In the genomic region with DNA sequence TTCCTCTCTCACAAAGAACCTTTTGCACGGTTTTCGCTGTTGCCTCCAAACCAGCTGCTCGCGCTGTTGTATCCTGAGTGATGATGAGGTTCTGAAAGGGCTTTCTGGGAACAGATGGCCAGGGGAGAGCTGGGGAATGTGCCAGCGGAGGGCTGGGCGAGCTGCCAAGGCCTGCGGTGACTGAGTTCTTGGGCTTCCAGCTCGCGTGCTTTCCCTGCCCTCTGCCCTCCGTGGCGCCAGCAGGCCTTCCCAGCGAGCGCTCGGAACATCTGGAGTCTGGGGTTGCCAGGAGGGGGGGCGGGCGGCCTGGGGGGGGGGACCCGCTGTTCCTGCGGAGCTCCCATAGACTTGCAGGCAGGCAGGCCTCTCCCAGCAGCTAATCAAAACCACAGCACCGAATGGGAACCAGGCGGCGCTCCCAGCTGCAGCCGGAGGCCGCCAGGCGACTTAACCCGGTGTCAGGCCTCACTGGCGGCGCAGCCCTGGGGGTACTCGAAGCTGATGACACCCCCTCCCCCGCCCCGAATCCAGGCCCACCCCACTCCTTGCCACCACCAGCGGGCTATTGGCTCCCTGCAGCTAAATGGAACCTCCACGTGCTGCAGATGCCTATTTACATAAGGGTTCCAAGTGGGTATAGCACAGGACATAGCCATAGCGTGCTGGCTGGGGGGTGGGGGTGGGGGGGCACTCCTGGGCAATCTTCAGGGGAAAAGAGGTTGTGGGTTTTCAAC, we compare ENCODE assay signal across 9 mouse cellular contexts. TPM values are rescaled to one million over a fixed set of nuclear protein-coding genes. Genes with fewer than 3 reads are reported as not detected.
DNase-seq lines count a peak whose midpoint lies in the region; ATAC-seq lines count a peak whose summit lies in the region.
"Had no signal": no experiment of that assay in that cellular context is flagged by ENCODE, and none has a peak within 500 bp of the region (broad histone marks: within the 10 kb centered on the region; RNA-seq: fewer than 3 reads in every experiment).

No protein-coding gene starts in this region.

- H3K9ac ChIP-seq in intestine, embryonic 15.5 days = peak overlapping the region; percentile 20; the same call in 1 of the 2 replicates

- no peaks in the 10 kb centered on the region for H3K36me3 ChIP-seq in intestine, embryonic 15.5 days

- peak; percentile 91 for ATAC-seq in intestine, embryonic 15.5 days
- ATAC-seq in megakaryocyte progenitor cell, adult 5-6 weeks (replicated peaks; ENCODE audit: poor library complexity) = peak; percentile 79

- peak overlapping the region; percentile 88 for H3K27ac ChIP-seq in intestine, embryonic 15.5 days
- H3K27ac ChIP-seq: macrophage had no signal

- peak overlapping the region; percentile 64 for H3K4me2 ChIP-seq in intestine, embryonic 15.5 days (replicated peaks)

- intact Hi-C loops in gastrocnemius, postnatal 36 days (cut with DNase I) = loop anchor here (1.0 to 2.0 kb wide), 2 partner anchors 19 to 30 kb away; no protein-coding TSS in a partner anchor

- 3% methylated on average over 33 of the region's 33 CpGs for WGBS in intestine, embryonic 15.5 days

- peaks cover 70% of the 10 kb centered on the region for H3K4me1 ChIP-seq in intestine, embryonic 15.5 days (replicated peaks)

- no peaks in the 10 kb centered on the region for H3K9me3 ChIP-seq in intestine, embryonic 15.5 days

- DNase-seq in adipocyte (ENCODE audit: low spot score) = peak; percentile 100
- DNase-seq in embryo, embryonic 11 days = peak; percentile 96
- DNase-seq in gastrocnemius, postnatal 36 days = peak; percentile 100
- DNase-seq in left cerebral cortex, adult 9 months (ENCODE audit: low spot score in 2 of 2) = peak; percentile 89 to 99
- peak; percentile 95 for DNase-seq in right cerebral cortex, postnatal 25 days
- peak; percentile 97 to 99 for DNase-seq in urinary bladder, postnatal 36 days (ENCODE audit: low spot score in 2 of 2)

- H3K4me3 ChIP-seq in intestine, embryonic 15.5 days (replicated peaks) = peak overlapping the region; percentile 9

- peaks cover 4% of the 10 kb centered on the region for H3K27me3 ChIP-seq in intestine, embryonic 15.5 days (replicated peaks)

RNA-seq across cellular contexts. Expression of a gene that starts 18.5 kb away (rescaled TPM):
- 1 to 10 TPM; 5.2 to 5.7 TPM for total RNA-seq in gastrocnemius, postnatal 36 days (2021)
- polyA plus RNA-seq in intestine, embryonic 15.5 days (2015; fragmentation: Nextera tagmentation; extraction: Ambion mirVana) = 9.4 and 9.6 TPM in 2 replicates
- not detected in 2 replicates for total RNA-seq in megakaryocyte progenitor cell, adult 5-6 weeks (2015)
- total RNA-seq in megakaryocyte progenitor cell, adult 5-6 weeks (2017) = not detected in 2 replicates
- polyA plus RNA-seq: macrophage had no signal

Comparison
In these comparisons a context has a peak if more than half of its experiments do, and no peak if none do; other contexts are left out.
1. Peak in every context shown above with its lines: DNase-seq, ATAC-seq, H3K4me3 ChIP-seq and H3K27ac ChIP-seq.
2. RNA of a gene that starts 18.5 kb away (total RNA-seq): 5.2 to 5.7 TPM in gastrocnemius, postnatal 36 days; not detected in megakaryocyte progenitor cell, adult 5-6 weeks; every median in the first group is over 4 times any median in the second.